Mouse (Mus musculus) neural tube, embryonic 13.5 days (tissue): Measurements from ENCODE around the gene Bhlhb9. TPM values are rescaled to one million over a fixed set of nuclear protein-coding genes. Genes with fewer than 3 reads are reported as not detected.

Experiments
- ATAC-seq: fragments of 200-750 bp; cut with Nextera tagmentation; 2 replicates; pipeline ENCODE4 v1.8.0; 2017; ENCODE audit warnings: low read depth, mild to moderate bottlenecking, moderate TSS enrichment, moderate library complexity
- H3K27ac ChIP-seq: fragments of 300-500 bp; sonication (generic); replicated peaks from 2 replicates; pipeline ENCODE4 v1.5.1; 2015; ENCODE audit warnings: moderate library complexity, mild to moderate bottlenecking, inconsistent platforms
- H3K27me3 ChIP-seq: fragments of 300-500 bp; sonication (generic); 2 replicates; pipeline ENCODE4 v1.6.1; 2015; ENCODE audit warnings: mild to moderate bottlenecking, inconsistent platforms
- H3K36me3 ChIP-seq: fragments of 300-500 bp; sonication (generic); 2 replicates; pipeline ENCODE4 v1.6.1; 2015; ENCODE audit warnings: mild to moderate bottlenecking, inconsistent platforms
- H3K4me1 ChIP-seq: fragments of 300-500 bp; sonication (generic); replicated peaks from 2 replicates; pipeline ENCODE4 v1.6.1; 2015; ENCODE audit warnings: inconsistent platforms
- H3K4me2 ChIP-seq: fragments of 300-500 bp; sonication (generic); 2 replicates; pipeline ENCODE4 v1.6.1; 2015; ENCODE audit warnings: inconsistent platforms, mild to moderate bottlenecking, moderate library complexity
- H3K4me3 ChIP-seq: fragments of 300-500 bp; sonication (generic); 2 replicates; pipeline ENCODE4 v1.5.1; 2015; ENCODE audit warnings: mild to moderate bottlenecking, inconsistent platforms
- H3K9ac ChIP-seq: fragments of 300-500 bp; sonication (generic); 2 replicates; pipeline ENCODE4 v1.6.1; 2015; ENCODE audit warnings: moderate library complexity, mild to moderate bottlenecking, inconsistent platforms
- H3K9me3 ChIP-seq: fragments of 300-500 bp; sonication (generic); 2 replicates; pipeline ENCODE4 v1.6.1; 2016; ENCODE audit warnings: inconsistent platforms
- WGBS: fragments of 180-500 bp; shearing (Covaris S2); methylation state at CpG from one replicate; pipeline ENCODE4 v1.1.7; 2015; 5-methylcytosine and 5-hydroxymethylcytosine counted together
- microRNA counts: library from miRNA; unstranded; fragments of <30 nt; microRNA quantifications from one replicate; lab custom pipeline; 2016
- microRNA-seq: library from miRNA; unstranded; fragments of <30 nt; microRNA quantifications from one replicate; pipeline ENCODE4, GENCODE M21; 2016
- polyA plus RNA-seq: library from polyadenylated mRNA; unstranded; fragments of >200 nt; fragmentation: Nextera tagmentation; extraction: Ambion mirVana; gene quantifications from 2 replicates; pipeline ENCODE4 v1.2.1, GENCODE M21; 2015

Gene Bhlhb9
- polyA plus RNA-seq, 1 experiment from 2014 or later, result 106 TPM

- no peak overlapping the region for H3K4me2 ChIP-seq
- no peak overlapping the region for H3K9ac ChIP-seq
- no peaks in the 10 kb centered on the region for H3K9me3 ChIP-seq
- no peak overlapping the region for H3K4me3 ChIP-seq
- ATAC-seq, result no peak
- no peak overlapping the region for H3K27ac ChIP-seq
- H3K4me1 ChIP-seq, result no peaks in the 10 kb centered on the region
- no peaks in the 10 kb centered on the region for H3K36me3 ChIP-seq
- H3K27me3 ChIP-seq, result no peaks in the 10 kb centered on the region
- 28% methylated on average over 3 of the region's 3 CpGs for WGBS
Observed at GRCm38 (mm10) chrX:135925911-135926310, 128.5 kb downstream of the Bhlhb9 start.

GRCm38 (mm10) chrX:135928588-135928987 is 131.2 kb downstream of the Bhlhb9 start:
- ATAC-seq, result no peak
- no peak overlapping the region for H3K27ac ChIP-seq
- no peaks in the 10 kb centered on the region for H3K9me3 ChIP-seq
- H3K4me3 ChIP-seq, result no peak overlapping the region
- no peaks in the 10 kb centered on the region for H3K36me3 ChIP-seq
- H3K27me3 ChIP-seq, result no peaks in the 10 kb centered on the region
- no peak overlapping the region for H3K9ac ChIP-seq
- H3K4me2 ChIP-seq, result no peak overlapping the region
- no peaks in the 10 kb centered on the region for H3K4me1 ChIP-seq

GRCm38 (mm10) chrX:135936452-135936851 is 139.1 kb downstream of the Bhlhb9 start:
- H3K27ac ChIP-seq, result no peak overlapping the region
- no peaks in the 10 kb centered on the region for H3K4me1 ChIP-seq
- WGBS, result 61% methylated on average over 1 of the region's 1 CpGs
- H3K27me3 ChIP-seq, result no peaks in the 10 kb centered on the region
- peaks cover 5% of the 10 kb centered on the region; the same call in 1 of the 2 replicates for H3K36me3 ChIP-seq
- no peak overlapping the region for H3K4me3 ChIP-seq
- H3K9me3 ChIP-seq, result no peaks in the 10 kb centered on the region
- no peak for ATAC-seq
- no peak overlapping the region for H3K4me2 ChIP-seq
- H3K9ac ChIP-seq, result no peak overlapping the region

MicroRNAs encoded within 50 kb of the gene (microRNA counts, 519-probe panel; counts per million panel counts)
- not detected for microRNA mmu-miR-1970 (lab: Ali Mortazavi, UCI)

Small RNAs within 50 kb of the gene (microRNA-seq; reads per million reads assigned to microRNA genes)
- gene Mir1970, result not detected

Other genes with a start within 250 kb of the Bhlhb9 start
- not detected in 2 replicates for gene Nxf7, start 198.8 kb upstream of the Bhlhb9 start, polyA plus RNA-seq
- not detected in 2 replicates for gene Prame, start 169.9 kb upstream of the Bhlhb9 start, polyA plus RNA-seq
- not detected in 2 replicates for gene Tcp11x2, start 103.8 kb upstream of the Bhlhb9 start, polyA plus RNA-seq
- not detected in 2 replicates for gene Tmsb15a, start 72.3 kb upstream of the Bhlhb9 start, polyA plus RNA-seq
- gene Armcx5, start 54.9 kb upstream of the Bhlhb9 start, polyA plus RNA-seq, result 10.8 and 12.0 TPM in 2 replicates
- gene Gprasp1, start 54.9 kb upstream of the Bhlhb9 start, polyA plus RNA-seq, result 136 and 140 TPM in 2 replicates
- 113 and 127 TPM in 2 replicates for gene Gprasp2, start 41.4 kb downstream of the Bhlhb9 start, polyA plus RNA-seq
- gene Arxes2, start 196.2 kb downstream of the Bhlhb9 start, polyA plus RNA-seq, result 222 and 228 TPM in 2 replicates
- gene Arxes1, start 235.8 kb downstream of the Bhlhb9 start, polyA plus RNA-seq, result 96.5 and 98.0 TPM in 2 replicates